Mouse (Mus musculus): ENCODE data around the gene Spred3. TPM values are rescaled to one million over a fixed set of nuclear protein-coding genes. Genes with fewer than 3 reads are reported as not detected.
"Not testable (repeated sequence)": the region's sequence is repeated elsewhere in the genome, so short reads cannot be mapped to it uniquely, and the experiment has no call there.

Gene Spred3
- total and polyA plus RNA-seq, 3 experiments = 0.21 to 1.3 (median 0.44) TPM

- TF ChIP-seq TAL1 (conservative IDR thresholded peaks at IDR 0.05; ENCODE audit: low read depth, low read length) = no peak
- TF ChIP-seq GATA1 (IDR thresholded peaks at IDR 0.05; ENCODE audit: borderline replicate concordance, low read length) = no peak
- TF ChIP-seq CTCF (IDR thresholded peaks at IDR 0.05; ENCODE audit: low read depth, low read length) = no peak
- TF ChIP-seq GATA2 (IDR thresholded peaks at IDR 0.05; ENCODE audit: borderline replicate concordance, low read depth, low read length) = no peak
- TF ChIP-seq POLR2AphosphoS5 (IDR thresholded peaks at IDR 0.05; ENCODE audit: insufficient replicate concordance, low read depth, low read length) = no peak
- Histone ChIP-seq H3K4me1 (ENCODE audit: insufficient read depth, low read depth, low read length) (peaks cover 17% of the 10 kb centered on the region), H3K4me3 (ENCODE audit: low read depth, low read length) (peak overlapping the region; percentile 71), H3K27me3 (ENCODE audit: insufficient read depth, low read length) (peaks cover 3% of the 10 kb centered on the region; the same call in 1 of the 2 replicates), H3K36me3 (replicated peaks) (no peaks in the 10 kb centered on the region), H3K9me3 (replicated peaks) (peaks cover 15% of the 10 kb centered on the region)
- DNase-seq (ENCODE audit: low spot score) (peak; percentile 76), ATAC-seq (ENCODE audit: extremely low read depth, insufficient number of reproducible peaks, low FRiP score, poor library complexity, severe bottlenecking) (peak; percentile 83)
Measured at GRCm38 (mm10) chr7:29211415-29212198, 41.4 kb upstream of the Spred3 start.

GRCm38 (mm10) chr7:29211013-29211412 lies 40.8 kb upstream of the Spred3 start:
- H3K9me3 ChIP-seq (replicated peaks) = peaks cover 15% of the 10 kb centered on the region
- H3K27me3 ChIP-seq (ENCODE audit: insufficient read depth, low read length); DNase-seq (ENCODE audit: low spot score); H3K36me3 ChIP-seq (replicated peaks): not testable (repeated sequence)
- H3K4me1 ChIP-seq (ENCODE audit: insufficient read depth, low read depth, low read length) = peaks cover 17% of the 10 kb centered on the region
- ATAC-seq (ENCODE audit: extremely low read depth, insufficient number of reproducible peaks, low FRiP score, poor library complexity, severe bottlenecking) = peak; percentile 62
- H3K4me3 ChIP-seq (ENCODE audit: low read depth, low read length) = peak overlapping the region; percentile 71

- no peak for ATAC-seq (ENCODE audit: extremely low read depth, insufficient number of reproducible peaks, low FRiP score, poor library complexity, severe bottlenecking)
- peaks cover 13% of the 10 kb centered on the region; the same call in 1 of the 2 replicates for H3K27me3 ChIP-seq (ENCODE audit: insufficient read depth, low read length)
- no peak for DNase-seq (ENCODE audit: low spot score)
- no peaks in the 10 kb centered on the region for H3K9me3 ChIP-seq (replicated peaks)
- H3K36me3 ChIP-seq (replicated peaks) = no peaks in the 10 kb centered on the region
- H3K4me1 ChIP-seq (ENCODE audit: insufficient read depth, low read depth, low read length) = no peaks in the 10 kb centered on the region
- no peak for TF ChIP-seq GATA2 (IDR thresholded peaks at IDR 0.05; ENCODE audit: borderline replicate concordance, low read depth, low read length)
- no peak for TF ChIP-seq GATA1 (IDR thresholded peaks at IDR 0.05; ENCODE audit: borderline replicate concordance, low read length)
- TF ChIP-seq POLR2AphosphoS5 (IDR thresholded peaks at IDR 0.05; ENCODE audit: insufficient replicate concordance, low read depth, low read length) = no peak
- no peak for TF ChIP-seq TAL1 (conservative IDR thresholded peaks at IDR 0.05; ENCODE audit: low read depth, low read length)
- TF ChIP-seq CTCF (IDR thresholded peaks at IDR 0.05; ENCODE audit: low read depth, low read length) = no peak
- no peak overlapping the region for H3K4me3 ChIP-seq (ENCODE audit: low read depth, low read length)
Measured at GRCm38 (mm10) chr7:29202577-29202976, 32.4 kb upstream of the Spred3 start.

GRCm38 (mm10) chr7:29194230-29194629 lies 24.0 kb upstream of the Spred3 start:
- ATAC-seq (ENCODE audit: extremely low read depth, insufficient number of reproducible peaks, low FRiP score, poor library complexity, severe bottlenecking); H3K27me3 ChIP-seq (ENCODE audit: insufficient read depth, low read length); DNase-seq (ENCODE audit: low spot score); H3K9me3 ChIP-seq (replicated peaks); H3K36me3 ChIP-seq (replicated peaks); H3K4me1 ChIP-seq (ENCODE audit: insufficient read depth, low read depth, low read length); H3K4me3 ChIP-seq (ENCODE audit: low read depth, low read length): not testable (repeated sequence)

GRCm38 (mm10) chr7:29181323-29181722 lies 11.1 kb upstream of the Spred3 start:
- not testable (repeated sequence) for H3K4me3 ChIP-seq (ENCODE audit: low read depth, low read length); DNase-seq (ENCODE audit: low spot score); H3K27me3 ChIP-seq (ENCODE audit: insufficient read depth, low read length); ATAC-seq (ENCODE audit: extremely low read depth, insufficient number of reproducible peaks, low FRiP score, poor library complexity, severe bottlenecking); H3K9me3 ChIP-seq (replicated peaks)
- Histone ChIP-seq H3K4me1 (ENCODE audit: insufficient read depth, low read depth, low read length) (peaks cover 28% of the 10 kb centered on the region), H3K36me3 (replicated peaks) (peaks cover 25% of the 10 kb centered on the region)

GRCm38 (mm10) chr7:29180854-29181236 lies 10.6 kb upstream of the Spred3 start:
- ATAC-seq (ENCODE audit: extremely low read depth, insufficient number of reproducible peaks, low FRiP score, poor library complexity, severe bottlenecking) (no peak), DNase-seq (ENCODE audit: low spot score) (no peak)
- no peaks in the 10 kb centered on the region for H3K9me3 ChIP-seq (replicated peaks)
- peak overlapping the region; percentile 83 for H3K4me3 ChIP-seq (ENCODE audit: low read depth, low read length)
- H3K27me3 ChIP-seq (ENCODE audit: insufficient read depth, low read length) = no peaks in the 10 kb centered on the region
- TF ChIP-seq POLR2AphosphoS5 (IDR thresholded peaks at IDR 0.05; ENCODE audit: insufficient replicate concordance, low read depth, low read length) (no peak), GATA1 (IDR thresholded peaks at IDR 0.05; ENCODE audit: borderline replicate concordance, low read length) (no peak), CTCF (IDR thresholded peaks at IDR 0.05; ENCODE audit: low read depth, low read length) (no peak), TAL1 (conservative IDR thresholded peaks at IDR 0.05; ENCODE audit: low read depth, low read length) (no peak), GATA2 (IDR thresholded peaks at IDR 0.05; ENCODE audit: borderline replicate concordance, low read depth, low read length) (no peak)
- H3K4me1 ChIP-seq (ENCODE audit: insufficient read depth, low read depth, low read length) = peaks cover 28% of the 10 kb centered on the region
- peaks cover 30% of the 10 kb centered on the region for H3K36me3 ChIP-seq (replicated peaks)

Data from G1E (cell line).